Mouse (Mus musculus) hindbrain, embryonic 11.5 days (tissue): ENCODE results near the gene Pip5k1c. TPM values are rescaled to one million over a fixed set of nuclear protein-coding genes. Genes with fewer than 3 reads are reported as not detected.
A peak's percentile ranks its signal among the peaks of the same experiment; 100 is the strongest.

ENCODE experiments used
- ATAC-seq: fragments of 200-750 bp; cut with Nextera tagmentation; 2 replicates; pipeline ENCODE4 v1.8.0; 2017; ENCODE audit warnings: mild to moderate bottlenecking, moderate TSS enrichment, moderate library complexity; ENCODE audit not compliant: low FRiP score
- DNase-seq: peaks from one replicate; pipeline ENCODE4 v3.0.0-alpha.2; 2015; ENCODE audit warnings: low spot score
- H3K27ac ChIP-seq: fragments of 300-500 bp; sonication (generic); 2 replicates; pipeline ENCODE4 v1.5.1; 2014; ENCODE audit warnings: mild to moderate bottlenecking, low read depth, low read length
- H3K27me3 ChIP-seq: fragments of 300-500 bp; sonication (generic); 2 replicates; pipeline ENCODE4 v1.6.1; 2014; ENCODE audit warnings: mild to moderate bottlenecking, low read length, moderate library complexity, mixed read lengths; ENCODE audit not compliant: control insufficient read depth, insufficient read depth
- H3K36me3 ChIP-seq: fragments of 300-500 bp; sonication (generic); 2 replicates; pipeline ENCODE4 v1.6.1; 2014; ENCODE audit warnings: mild to moderate bottlenecking, low read length, moderate library complexity, mixed read lengths; ENCODE audit not compliant: control insufficient read depth, insufficient read depth
- H3K4me1 ChIP-seq: fragments of 300-500 bp; sonication (generic); replicated peaks from 2 replicates; pipeline ENCODE4 v1.6.1; 2014; ENCODE audit warnings: low read length, mixed read lengths; ENCODE audit not compliant: control insufficient read depth, insufficient read depth
- H3K4me2 ChIP-seq: fragments of 300-500 bp; sonication (generic); replicated peaks from 2 replicates; pipeline ENCODE4 v1.6.1; 2014; ENCODE audit warnings: mild to moderate bottlenecking, low read depth, low read length
- H3K4me3 ChIP-seq: fragments of 300-500 bp; sonication (generic); 2 replicates; pipeline ENCODE4 v1.5.1; 2014; ENCODE audit warnings: low read depth, low read length
- H3K9ac ChIP-seq: fragments of 300-500 bp; sonication (generic); 2 replicates; pipeline ENCODE4 v1.6.1; 2014; ENCODE audit warnings: low read depth, low read length
- H3K9me3 ChIP-seq: fragments of 300-500 bp; sonication (generic); 2 replicates; pipeline ENCODE4 v1.6.1; 2016; ENCODE audit warnings: low read length; ENCODE audit not compliant: control insufficient read depth
- WGBS: fragments of 180-500 bp; shearing (Covaris S2); extraction: QIAGEN DNeasy Blood & Tissue Kit; methylation state at CpG from one replicate; pipeline ENCODE4 v1.1.7; 2014; 5-methylcytosine and 5-hydroxymethylcytosine counted together
- polyA plus RNA-seq: library from polyadenylated mRNA; unstranded; fragments of >200 nt; fragmentation: Nextera tagmentation; extraction: Ambion mirVana; gene quantifications from 2 replicates; pipeline ENCODE4 v1.2.1, GENCODE M21; 2014

The Pip5k1c gene
- polyA plus RNA-seq, 1 experiment from 2014 or later, result 47.0 TPM

DNA sequence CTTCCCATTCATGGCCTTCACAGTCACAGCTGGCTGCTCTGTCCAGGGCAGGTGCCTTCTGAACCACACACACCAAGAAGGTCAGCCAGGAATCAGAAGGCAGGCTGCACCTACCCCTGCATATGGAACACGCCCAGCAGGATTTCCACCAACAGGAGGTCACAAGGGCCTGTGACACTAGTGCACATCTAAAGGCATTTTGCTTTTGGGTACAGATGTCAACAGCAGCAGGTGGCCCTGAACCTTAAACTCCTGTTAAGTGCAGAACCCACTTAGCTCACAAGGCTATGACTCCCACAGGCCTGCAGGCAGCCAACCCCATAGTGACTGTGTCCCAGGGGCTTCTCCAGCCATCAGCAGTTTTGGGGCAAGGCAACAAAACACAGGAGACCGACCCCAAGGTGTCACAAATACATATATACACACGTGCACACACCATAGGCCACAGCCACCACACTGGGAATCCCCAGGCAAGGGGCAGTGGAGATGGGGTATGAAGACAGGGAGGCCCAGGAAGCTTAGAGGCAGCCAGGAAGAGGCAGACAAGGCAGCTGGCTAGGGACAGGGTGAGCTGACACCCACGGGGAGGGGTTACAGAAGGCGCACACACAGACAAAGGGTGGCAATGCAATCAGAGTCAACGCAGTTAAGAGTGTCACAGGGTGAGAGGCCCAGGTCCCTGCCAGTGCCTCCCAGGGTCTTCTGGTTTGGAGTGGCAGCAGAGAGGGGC lies 73.9 kb downstream of the Pip5k1c start:
- no peak overlapping the region for H3K4me2 ChIP-seq
- H3K27me3 ChIP-seq, result peaks cover 19% of the 10 kb centered on the region
- no peak for ATAC-seq
- no peak overlapping the region for H3K4me3 ChIP-seq
- H3K9ac ChIP-seq, result no peak overlapping the region
- H3K9me3 ChIP-seq, result no peaks in the 10 kb centered on the region
- H3K27ac ChIP-seq, result 0 out of 2 replicates have a peak overlapping the region, but pooled peaks have one; percentile 7
- peaks cover 25% of the 10 kb centered on the region for H3K4me1 ChIP-seq
- peaks cover 31% of the 10 kb centered on the region for H3K36me3 ChIP-seq
- WGBS, result 85% methylated on average over 6 of the region's 6 CpGs
- DNase-seq, result no peak

DNA sequence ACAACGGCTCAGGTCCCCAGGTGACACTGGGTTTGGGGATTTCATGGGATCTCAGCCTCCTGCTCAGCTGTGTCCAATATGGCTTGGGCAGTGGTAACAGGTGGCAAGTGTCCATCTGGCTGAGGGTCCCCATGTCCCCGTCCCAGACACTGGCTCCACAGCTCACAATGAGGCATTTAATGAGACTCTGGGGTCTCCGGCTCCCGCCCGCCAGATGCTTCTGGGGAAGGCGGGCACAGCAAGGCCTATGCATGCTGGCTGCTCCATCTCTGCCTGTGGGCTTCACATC lies 74.4 kb downstream of the Pip5k1c start:
- H3K27me3 ChIP-seq, result peaks cover 19% of the 10 kb centered on the region
- ATAC-seq, result no peak
- H3K36me3 ChIP-seq, result peaks cover 31% of the 10 kb centered on the region

More for the DNA sequence above, 74.4 kb downstream of the Pip5k1c start:
- Histone ChIP-seq H3K4me3 (no peak overlapping the region), H3K27ac (no peak overlapping the region), H3K4me2 (no peak overlapping the region), H3K9ac (no peak overlapping the region), H3K4me1 (peaks cover 25% of the 10 kb centered on the region), H3K9me3 (no peaks in the 10 kb centered on the region)
- 74% methylated on average over 6 of the region's 6 CpGs for WGBS
- peak; percentile 29 for DNase-seq

Other genes starting within 250 kb of the Pip5k1c start
- 200 and 210 TPM in 2 replicates for gene Sgta, start 232.8 kb upstream of the Pip5k1c start, polyA plus RNA-seq
- gene Thop1, start 222.9 kb upstream of the Pip5k1c start, polyA plus RNA-seq, result 44.1 and 46.4 TPM in 2 replicates
- gene Creb3l3, start 194.1 kb upstream of the Pip5k1c start, polyA plus RNA-seq, result 0.23 and 0.49 TPM in 2 replicates
- gene Map2k2, start 187.0 kb upstream of the Pip5k1c start, polyA plus RNA-seq, result 201 and 203 TPM in 2 replicates
- 6.6 and 7.9 TPM in 2 replicates for gene Zbtb7a, start 157.7 kb upstream of the Pip5k1c start, polyA plus RNA-seq
- gene Pias4, start 125.0 kb upstream of the Pip5k1c start, polyA plus RNA-seq, result 52.7 and 54.1 TPM in 2 replicates
- gene Eef2, start 116.3 kb upstream of the Pip5k1c start, polyA plus RNA-seq, result 380 and 413 TPM in 2 replicates
- gene Dapk3, start 110.0 kb upstream of the Pip5k1c start, polyA plus RNA-seq, result 49.9 and 53.3 TPM in 2 replicates
- not detected in 2 replicates for gene 4930442H23Rik, start 109.1 kb upstream of the Pip5k1c start, polyA plus RNA-seq
- gene Nmrk2, start 90.9 kb upstream of the Pip5k1c start, polyA plus RNA-seq, result 0.08 TPM in 1 of 2 replicates, not detected in the other
- 22.8 and 23.8 TPM in 2 replicates for gene Atcay, start 62.1 kb upstream of the Pip5k1c start, polyA plus RNA-seq
- 3.4 and 4.3 TPM in 2 replicates for gene Zfr2, start 59.8 kb upstream of the Pip5k1c start, polyA plus RNA-seq
- gene Matk, start 40.0 kb upstream of the Pip5k1c start, polyA plus RNA-seq, result 3.1 and 3.3 TPM in 2 replicates
- 179 and 182 TPM in 2 replicates for gene Mrpl54, start 26.0 kb upstream of the Pip5k1c start, polyA plus RNA-seq
- gene Apba3, start 26.0 kb upstream of the Pip5k1c start, polyA plus RNA-seq, result 32.1 and 33.5 TPM in 2 replicates
- 3.8 and 3.9 TPM in 2 replicates for gene Tjp3, start 1.4 kb upstream of the Pip5k1c start, polyA plus RNA-seq
- gene Cactin, start 28.1 kb downstream of the Pip5k1c start, polyA plus RNA-seq, result 26.0 and 28.9 TPM in 2 replicates
- gene Tbxa2r, start 35.8 kb downstream of the Pip5k1c start, polyA plus RNA-seq, result 2.3 TPM in 2 replicates
- gene Gipc3, start 50.3 kb downstream of the Pip5k1c start, polyA plus RNA-seq, result not detected in 2 replicates
- 90.2 and 100 TPM in 2 replicates for gene Hmg20b, start 57.5 kb downstream of the Pip5k1c start, polyA plus RNA-seq
- gene Mfsd12, start 64.5 kb downstream of the Pip5k1c start, polyA plus RNA-seq, result 3.9 and 4.6 TPM in 2 replicates
- gene 4930404N11Rik, start 72.9 kb downstream of the Pip5k1c start, polyA plus RNA-seq, result 0.47 TPM in 1 of 2 replicates, not detected in the other
- 83.0 and 92.1 TPM in 2 replicates for gene Fzr1, start 85.6 kb downstream of the Pip5k1c start, polyA plus RNA-seq
- 44.8 and 52.6 TPM in 2 replicates for gene Dohh, start 91.5 kb downstream of the Pip5k1c start, polyA plus RNA-seq
- 2.2 and 3.2 TPM in 2 replicates for gene Gm48551, start 91.5 kb downstream of the Pip5k1c start, polyA plus RNA-seq
- gene Gm48552, start 96.0 kb downstream of the Pip5k1c start, polyA plus RNA-seq, result 0.49 and 1.0 TPM in 2 replicates
- gene Smim24, start 100.1 kb downstream of the Pip5k1c start, polyA plus RNA-seq, result 2.7 and 4.1 TPM in 2 replicates
- gene Nfic, start 162.7 kb downstream of the Pip5k1c start, polyA plus RNA-seq, result 10.9 and 11.9 TPM in 2 replicates
- 12.7 and 13.7 TPM in 2 replicates for gene Celf5, start 189.7 kb downstream of the Pip5k1c start, polyA plus RNA-seq
- gene Ncln, start 203.4 kb downstream of the Pip5k1c start, polyA plus RNA-seq, result 43.5 and 46.9 TPM in 2 replicates
- 0.15 and 0.24 TPM in 2 replicates for gene S1pr4, start 207.2 kb downstream of the Pip5k1c start, polyA plus RNA-seq
- gene Gna15, start 231.3 kb downstream of the Pip5k1c start, polyA plus RNA-seq, result 0.56 and 0.66 TPM in 2 replicates